Mouse (Mus musculus): ENCODE measurements at regions not wholly inside any gene's neighbourhood (a gene's known extent, or its start where the extent isn't known, plus 50 kb on each side); places are given as distances from the start of the nearest gene placed in this dataset.

GRCm38 (mm10) chr8:88417307-88418095 lies 55.5 kb upstream of the Brd7 start:
- DNase-seq (ENCODE audit: low spot score in 2 of 2), result no peak

GRCm38 (mm10) chr8:88423264-88423663 lies 61.3 kb upstream of the Brd7 start:
- DNase-seq (ENCODE audit: low spot score in 2 of 2), result no peak

GRCm38 (mm10) chr8:88428560-88428959 lies 66.6 kb upstream of the Brd7 start:
- DNase-seq (ENCODE audit: low spot score in 2 of 2), result no peak

- DNase-seq (ENCODE audit: low spot score in 2 of 2), result no peak
These were observed 69.4 kb upstream of the Brd7 start for GRCm38 (mm10) chr8:88431389-88431788.

GRCm38 (mm10) chr8:88435686-88436085 lies 73.7 kb upstream of the Brd7 start:
- no peak for DNase-seq (ENCODE audit: low spot score in 2 of 2)

- DNase-seq (ENCODE audit: low spot score in 2 of 2), result no peak
These were observed 78.2 kb upstream of the Brd7 start for GRCm38 (mm10) chr8:88440219-88440618.

GRCm38 (mm10) chr8:88443397-88443796 lies 77.8 kb upstream of the Nkd1 start:
- DNase-seq (ENCODE audit: low spot score in 2 of 2), result no peak

- no peak for DNase-seq (ENCODE audit: low spot score in 2 of 2)
These were observed 73.7 kb upstream of the Nkd1 start for GRCm38 (mm10) chr8:88447406-88447805.

GRCm38 (mm10) chr8:88447844-88448535 lies 73.2 kb upstream of the Nkd1 start:
- DNase-seq (ENCODE audit: low spot score in 2 of 2), result no peak

GRCm38 (mm10) chr8:88449001-88449400 lies 72.2 kb upstream of the Nkd1 start:
- no peak for DNase-seq (ENCODE audit: low spot score in 2 of 2)

GRCm38 (mm10) chr8:88449534-88449933 lies 71.6 kb upstream of the Nkd1 start:
- DNase-seq (ENCODE audit: low spot score in 2 of 2), result no peak

GRCm38 (mm10) chr8:88450864-88451657 lies 70.1 kb upstream of the Nkd1 start:
- DNase-seq (ENCODE audit: low spot score in 2 of 2), result peak in 1 of 2 experiments; percentile 33

GRCm38 (mm10) chr8:88451658-88452500 lies 69.3 kb upstream of the Nkd1 start:
- no peak for DNase-seq (ENCODE audit: low spot score in 2 of 2)

- DNase-seq (ENCODE audit: low spot score in 2 of 2), result no peak
These were observed 68.7 kb upstream of the Nkd1 start for GRCm38 (mm10) chr8:88452501-88452847.

- no peak for DNase-seq (ENCODE audit: low spot score in 2 of 2)
These were observed 67.0 kb upstream of the Nkd1 start for GRCm38 (mm10) chr8:88454048-88454696.

GRCm38 (mm10) chr8:88454906-88455305 lies 66.2 kb upstream of the Nkd1 start:
- no peak for DNase-seq (ENCODE audit: low spot score in 2 of 2)

GRCm38 (mm10) chr8:88455434-88456020 lies 65.6 kb upstream of the Nkd1 start:
- DNase-seq (ENCODE audit: low spot score in 2 of 2), result no peak

GRCm38 (mm10) chr8:88459197-88459596 lies 62.0 kb upstream of the Nkd1 start:
- DNase-seq (ENCODE audit: low spot score in 2 of 2), result no peak

- DNase-seq (ENCODE audit: low spot score in 2 of 2), result no peak
These were observed 53.4 kb upstream of the Nkd1 start for GRCm38 (mm10) chr8:88467756-88468155.

- no peak for DNase-seq (ENCODE audit: low spot score in 2 of 2)
These were observed 50.2 kb upstream of the Nkd1 start for GRCm38 (mm10) chr8:88470931-88471455.
